Mouse (Mus musculus) ES-CJ7 (cell line): ENCODE data around the gene Rap1gap2.
A peak's percentile ranks its signal among the peaks of the same experiment; 100 is the strongest.

Experiments used
- DNase-seq: peaks from one replicate; pipeline ENCODE4 v3.0.0; 2011; ENCODE audit warnings: low read depth, low spot score

Rap1gap2 gene

DNA sequence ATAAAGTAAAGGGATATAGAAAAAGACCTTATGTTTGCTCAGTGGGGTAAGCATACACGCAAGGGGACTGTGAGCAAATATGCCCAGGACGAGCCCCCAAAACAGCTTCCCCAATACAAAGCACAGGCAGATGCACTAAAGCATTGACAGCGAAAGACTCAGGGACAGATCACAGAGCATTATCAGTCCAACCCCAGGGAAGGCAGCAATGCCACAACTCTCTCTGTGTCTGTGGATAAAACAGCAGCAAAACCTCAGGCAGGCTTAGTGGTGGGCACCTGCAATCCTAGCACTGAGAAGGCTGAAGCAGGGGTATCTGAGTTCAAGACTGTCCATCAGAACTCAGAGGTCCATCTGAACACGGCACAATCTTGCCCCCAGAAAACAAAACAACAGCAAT lies 73.4 kb downstream of the Rap1gap2 start:
- DNase-seq: no peak

DNA sequence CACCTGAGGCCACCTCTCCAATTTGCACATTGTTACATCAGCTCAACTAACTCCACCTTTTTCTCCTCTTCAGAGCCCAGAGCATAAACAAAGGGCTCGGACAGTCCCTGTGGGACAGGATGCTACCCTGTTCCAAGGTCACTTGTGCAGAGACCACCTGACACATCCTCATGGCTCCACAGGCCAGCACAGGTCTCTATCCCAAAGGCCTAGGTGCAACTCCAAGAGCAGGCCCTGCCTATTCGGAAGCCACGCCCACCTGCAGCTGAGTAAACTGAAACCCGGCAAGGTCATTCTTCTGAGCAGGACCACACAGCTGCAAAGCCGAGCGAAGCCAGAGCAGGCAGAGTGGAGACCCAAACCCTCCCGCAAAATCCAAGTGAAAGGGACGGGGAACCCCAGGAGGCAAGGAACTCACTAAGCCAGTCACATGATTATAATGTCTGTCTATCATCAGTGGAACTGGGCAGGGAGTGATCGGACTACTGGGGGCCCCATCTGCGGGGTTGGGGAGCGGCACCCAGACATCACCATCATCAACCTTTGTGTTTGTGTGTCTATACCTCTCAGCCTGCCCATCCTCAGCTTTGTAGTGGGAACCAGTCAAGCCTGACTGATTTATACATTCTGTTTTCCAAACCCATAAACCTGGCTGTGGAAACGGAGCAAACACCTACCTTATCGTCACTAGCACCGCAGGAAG lies 74.4 kb downstream of the Rap1gap2 start:
- peak; percentile 86 for DNase-seq

DNA sequence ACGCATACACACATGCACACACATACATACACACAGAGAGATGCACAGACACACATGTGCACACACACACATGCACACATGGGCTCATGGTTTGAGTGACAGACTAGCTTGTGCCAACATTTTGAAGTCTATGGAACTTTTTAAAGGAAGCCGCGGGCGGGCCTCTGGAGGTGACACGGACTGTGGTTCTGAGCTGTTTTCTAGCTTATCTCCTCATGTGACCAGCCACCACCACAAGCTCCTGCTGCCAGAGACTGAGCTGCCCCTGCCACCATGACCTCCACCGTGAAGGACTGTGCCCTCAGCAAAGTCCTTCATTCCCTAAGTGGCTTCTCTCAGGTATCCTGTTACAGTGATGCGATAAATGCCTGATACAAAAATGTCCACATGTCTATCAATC lies 76.3 kb downstream of the Rap1gap2 start:
- no peak for DNase-seq

DNA sequence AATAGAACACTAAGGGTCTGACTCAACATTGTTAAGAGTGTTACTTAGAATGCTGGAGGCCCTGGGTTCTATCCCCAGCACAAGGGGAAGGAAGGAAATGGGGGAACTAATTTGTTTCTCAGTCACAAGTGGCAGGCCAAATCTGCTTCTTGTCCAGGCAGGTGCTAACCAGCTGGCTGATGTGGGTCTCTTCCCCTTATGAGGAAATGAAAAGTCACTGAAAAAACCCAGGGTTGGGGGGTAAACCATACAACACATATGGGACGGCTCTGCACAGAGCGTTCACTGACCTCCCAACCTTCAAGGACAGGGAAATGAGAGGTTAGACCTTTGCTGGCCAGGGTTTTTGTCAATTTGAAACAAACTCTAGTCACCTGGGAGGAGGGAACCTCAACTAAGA lies 77.7 kb downstream of the Rap1gap2 start:
- no peak for DNase-seq

DNA sequence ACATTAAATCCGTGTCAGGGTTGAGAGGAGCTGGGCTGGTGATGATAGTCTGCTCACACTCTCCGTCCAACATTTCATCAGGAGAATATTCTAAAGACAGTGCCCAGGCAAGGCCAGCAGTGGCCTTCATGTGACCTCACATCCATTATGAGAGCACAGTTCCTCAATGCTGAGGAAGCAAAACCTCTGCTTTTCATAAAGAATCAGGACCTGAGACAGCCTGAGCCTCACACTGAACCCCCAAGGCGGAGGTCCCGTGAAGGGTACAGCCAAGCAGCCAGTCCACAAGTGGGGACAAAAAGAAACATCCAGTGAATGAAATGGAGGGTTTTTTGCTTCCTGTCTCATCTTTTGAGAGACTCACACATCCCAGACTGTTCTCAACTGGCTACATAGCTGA lies 78.3 kb downstream of the Rap1gap2 start:
- no peak for DNase-seq

DNA sequence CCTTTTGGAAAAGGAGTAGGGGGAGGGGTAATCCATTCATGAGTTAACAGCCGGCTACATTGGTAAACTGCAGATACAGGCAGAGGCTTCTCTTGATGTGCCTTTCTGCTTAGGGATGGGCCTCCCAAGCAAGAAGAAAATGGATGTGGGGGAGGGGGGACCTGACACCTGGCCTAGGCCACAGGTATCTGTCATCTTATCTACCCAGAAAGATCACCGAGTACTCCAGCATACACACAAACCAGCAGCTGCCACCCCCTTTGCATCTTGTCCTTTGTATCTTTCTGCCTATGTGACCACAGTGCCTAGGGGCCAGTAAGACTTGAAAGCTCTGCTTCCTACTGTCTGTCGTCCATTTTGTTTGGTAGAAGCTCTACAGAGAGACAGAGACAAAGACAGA lies 79.0 kb downstream of the Rap1gap2 start:
- DNase-seq: no peak

DNA sequence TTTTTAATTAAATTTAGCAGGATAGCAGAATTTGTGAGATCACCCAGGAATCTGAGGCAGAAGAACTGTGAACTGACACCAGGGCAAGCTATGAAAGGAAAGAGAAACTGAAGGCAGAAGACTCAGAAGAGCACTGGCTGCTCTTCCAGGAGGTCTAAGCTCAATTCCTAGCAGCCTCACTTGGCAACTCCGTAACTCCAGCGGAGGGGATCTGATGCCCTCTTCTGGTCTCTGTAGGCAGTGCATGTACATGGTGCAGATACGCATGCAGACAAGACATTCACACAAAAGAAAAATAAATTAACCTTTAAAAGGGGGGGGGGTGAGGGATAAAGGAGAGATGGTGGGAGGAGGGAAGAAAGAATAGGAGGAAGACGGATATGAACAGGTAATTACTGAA lies 80.9 kb downstream of the Rap1gap2 start:
- peak; percentile 85 for DNase-seq

DNA sequence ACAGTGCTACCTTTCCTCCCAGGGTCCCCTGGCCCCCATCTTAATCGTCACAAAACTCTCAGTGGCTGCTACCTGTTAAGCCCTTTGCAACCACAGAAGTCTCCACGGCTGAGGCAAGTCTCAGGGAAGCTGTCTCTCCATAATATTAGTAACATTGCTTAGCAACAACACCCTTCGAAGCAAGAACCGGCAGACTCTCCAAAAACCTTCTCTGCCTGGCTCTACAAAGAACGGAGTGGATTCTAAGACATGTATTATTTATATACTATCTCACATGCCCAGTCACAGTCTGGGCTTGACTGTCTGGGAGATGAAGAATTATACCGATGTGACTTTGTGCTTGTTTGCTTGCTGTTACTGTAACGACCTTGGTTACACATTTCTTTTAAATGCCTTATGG lies 83.2 kb downstream of the Rap1gap2 start:
- DNase-seq: no peak

DNA sequence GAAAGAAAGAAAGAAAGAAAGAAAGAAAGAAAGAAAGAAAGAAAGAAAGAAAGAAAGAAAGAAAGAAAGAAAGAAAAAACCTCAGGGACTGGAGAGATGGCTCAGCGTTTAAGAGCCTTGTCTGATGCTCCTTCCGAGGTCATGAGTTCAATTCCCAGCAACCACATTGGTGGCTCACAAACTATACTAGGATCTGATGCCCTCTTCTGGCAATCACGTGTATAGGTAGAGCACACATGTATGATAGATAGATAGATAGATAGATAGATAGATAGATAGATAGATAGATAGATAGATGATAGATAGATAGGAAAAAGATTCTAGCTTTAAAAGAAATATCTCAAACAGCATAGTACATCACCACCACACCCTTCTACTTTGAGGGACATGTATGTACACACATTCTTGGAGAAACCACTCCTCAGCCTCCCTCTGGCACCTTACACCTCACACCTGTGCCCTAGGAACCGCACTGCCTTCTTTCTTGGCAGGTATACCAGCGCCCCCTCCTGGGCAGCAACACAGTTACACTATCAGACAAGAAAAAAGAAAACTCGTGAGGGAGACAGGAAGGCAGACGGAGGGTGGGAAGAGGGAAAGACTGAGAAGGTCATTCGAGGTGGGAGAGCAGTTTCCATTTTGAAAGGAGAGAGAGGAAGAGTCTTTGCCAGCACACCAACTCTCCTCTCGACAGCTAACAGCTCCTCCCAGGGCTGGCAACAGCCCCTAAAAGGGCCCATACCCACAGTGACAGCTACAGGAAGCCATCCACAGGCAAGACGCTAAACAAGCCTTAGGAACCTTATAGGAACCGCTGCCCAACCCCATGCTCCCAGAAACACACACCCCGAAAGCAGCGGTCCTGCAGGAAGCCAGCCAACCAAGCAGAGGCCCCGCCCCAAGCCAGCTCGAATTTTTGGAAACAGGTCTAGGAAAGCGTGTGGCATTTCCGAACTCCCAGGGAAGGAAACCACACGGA lies 84.2 kb downstream of the Rap1gap2 start:
- DNase-seq: peak; percentile 74

DNA sequence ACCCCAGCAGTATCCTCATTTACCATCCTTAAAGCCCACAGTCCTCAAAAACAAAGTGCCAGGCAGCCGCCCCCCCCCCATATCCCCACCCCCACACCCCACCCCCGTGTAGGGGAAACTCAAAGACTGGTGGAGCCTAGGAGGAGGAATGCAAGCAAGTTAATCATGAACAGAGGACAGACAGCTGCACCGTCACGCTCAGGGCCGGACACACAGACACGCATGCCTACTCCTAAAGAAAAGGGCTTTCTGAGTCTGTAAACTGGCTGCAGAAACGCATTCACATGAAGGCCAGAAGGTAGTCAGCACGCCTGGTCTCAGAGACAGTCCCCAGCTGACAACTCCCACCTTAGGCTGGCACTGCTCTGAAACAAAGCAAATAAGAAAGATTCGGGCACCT lies 85.1 kb downstream of the Rap1gap2 start:
- no peak for DNase-seq

DNA sequence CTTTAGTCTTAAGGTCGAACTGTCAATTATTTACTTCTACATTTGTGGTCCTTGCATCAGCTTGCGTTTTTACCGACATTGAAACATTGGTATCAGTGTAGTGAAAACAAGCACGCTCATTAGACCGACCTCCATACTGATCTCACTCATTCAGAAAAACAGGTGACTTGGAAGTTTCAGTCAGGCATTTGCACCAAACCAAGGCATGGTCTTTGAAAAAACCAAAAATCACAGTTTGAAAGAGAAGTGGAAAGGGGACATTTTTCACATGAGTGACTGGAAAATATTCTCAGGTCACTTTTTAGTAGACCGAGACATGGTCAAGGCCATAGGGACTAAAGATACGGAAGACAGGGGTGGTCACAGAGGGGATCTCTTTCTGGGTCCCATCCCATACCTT lies 85.5 kb downstream of the Rap1gap2 start:
- DNase-seq: no peak

DNA sequence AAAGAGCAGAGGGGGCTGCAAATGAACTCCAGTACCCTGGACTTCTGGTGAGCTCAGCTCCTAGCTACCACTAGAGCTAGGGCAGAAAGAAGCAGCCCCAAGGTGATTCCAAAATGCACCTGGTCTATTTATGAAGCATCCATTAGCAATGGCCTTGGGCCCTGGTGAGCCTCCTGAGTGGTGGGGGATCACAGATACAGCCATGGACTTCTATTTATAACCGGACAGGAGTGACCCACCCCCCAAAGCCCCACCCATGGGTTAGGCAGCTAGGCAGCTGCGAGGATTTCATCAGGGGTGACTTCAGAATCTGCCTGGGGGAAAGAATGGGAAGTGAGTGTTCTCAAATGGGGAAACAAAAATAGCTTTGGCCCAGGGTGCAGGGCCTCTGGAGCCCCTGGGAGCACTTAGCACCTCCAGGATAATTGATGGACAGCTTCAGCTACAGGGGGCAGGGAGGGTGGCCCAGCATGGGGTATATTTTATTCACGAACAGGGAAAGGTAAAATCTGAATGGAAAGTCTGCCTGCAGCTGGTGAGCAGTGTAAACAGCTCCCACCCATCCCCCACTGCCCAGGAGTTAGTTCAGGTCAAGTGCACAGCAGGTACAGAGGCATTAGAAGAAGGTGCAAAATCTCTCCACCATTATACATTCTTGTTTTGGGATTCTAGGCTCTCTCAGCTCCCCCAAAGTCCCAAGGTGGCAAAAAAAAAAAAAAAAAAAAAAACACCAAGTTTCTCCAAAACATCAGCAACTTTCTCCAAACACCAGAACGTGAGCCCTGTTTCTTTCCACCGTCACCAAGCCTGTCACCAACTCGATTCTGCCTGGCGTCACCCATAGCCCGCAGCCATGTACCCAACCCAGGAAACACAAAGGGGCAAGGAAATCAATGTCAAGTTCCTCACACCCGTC lies 86.4 kb downstream of the Rap1gap2 start:
- peak; percentile 41 for DNase-seq

DNA sequence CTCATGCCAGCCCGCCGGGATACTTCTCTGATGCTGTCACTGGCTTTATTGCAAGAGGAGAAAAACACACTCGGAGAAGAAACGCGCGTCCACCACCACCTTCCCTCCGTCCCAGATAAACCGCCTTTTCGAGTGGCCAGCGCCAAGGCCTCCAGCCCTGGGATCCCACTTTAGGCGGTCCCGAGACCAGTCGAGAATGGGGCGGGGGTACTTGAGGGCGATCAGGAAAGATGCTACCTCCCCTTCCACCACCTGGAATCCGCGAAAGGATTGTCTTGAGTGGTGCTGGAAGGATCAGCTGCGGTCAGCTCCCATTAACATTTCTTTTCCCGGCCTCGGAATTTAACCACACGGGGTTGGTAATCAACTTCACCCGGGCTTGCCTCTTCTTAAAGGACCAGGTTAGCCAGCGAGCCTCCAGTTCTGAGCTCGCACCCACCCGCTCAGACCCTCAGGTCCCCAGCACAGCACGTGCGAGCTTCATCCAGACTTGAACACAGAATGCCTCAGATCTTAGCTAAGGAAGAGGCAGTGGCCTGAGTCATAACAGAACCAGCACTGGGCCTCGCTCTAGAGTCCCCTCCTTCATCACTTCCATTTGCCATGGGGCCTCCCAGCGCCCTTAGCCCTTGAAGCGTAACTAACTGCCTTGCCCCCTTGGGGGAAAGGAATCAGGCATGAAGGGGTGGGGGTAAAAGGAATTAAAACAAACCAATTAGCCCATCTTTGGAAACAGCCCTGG lies 87.3 kb downstream of the Rap1gap2 start:
- DNase-seq: no peak

DNA sequence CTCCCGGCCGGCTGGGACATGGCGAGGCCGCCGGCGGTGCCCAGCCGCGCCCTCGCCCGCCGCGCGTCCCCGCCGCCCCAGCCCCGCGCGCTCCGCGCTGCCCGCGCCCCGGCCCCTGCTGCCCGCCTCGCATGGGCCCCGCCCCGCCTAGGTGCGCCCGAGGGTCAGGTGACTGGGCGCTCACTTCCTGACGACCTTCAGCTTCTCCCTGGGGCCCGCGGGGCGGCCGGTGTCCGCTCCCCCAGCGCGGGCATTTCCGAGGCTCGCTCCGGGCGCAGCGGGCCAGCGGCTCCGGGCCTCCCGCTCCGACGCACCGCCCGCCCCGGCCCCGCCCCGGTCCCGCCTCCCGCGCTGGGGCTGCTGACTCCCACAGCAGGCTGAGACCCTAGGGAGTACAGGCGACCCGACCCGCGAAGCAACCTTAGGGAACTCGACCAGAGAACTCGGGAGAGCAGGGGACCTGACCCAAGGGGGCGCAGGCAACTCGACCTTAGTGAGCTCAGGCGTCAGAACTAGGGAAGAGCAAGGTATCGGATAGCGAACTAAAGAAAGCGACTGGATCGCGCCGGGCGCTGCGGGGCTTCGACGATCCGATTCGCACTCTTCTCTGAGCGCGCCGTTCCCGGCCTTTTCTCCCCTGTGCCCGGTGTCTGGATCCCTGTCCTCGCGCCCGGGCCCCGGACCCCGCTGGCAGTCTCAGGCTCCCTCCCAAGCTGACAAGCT lies 88.1 kb downstream of the Rap1gap2 start:
- DNase-seq: peak; percentile 64

DNA sequence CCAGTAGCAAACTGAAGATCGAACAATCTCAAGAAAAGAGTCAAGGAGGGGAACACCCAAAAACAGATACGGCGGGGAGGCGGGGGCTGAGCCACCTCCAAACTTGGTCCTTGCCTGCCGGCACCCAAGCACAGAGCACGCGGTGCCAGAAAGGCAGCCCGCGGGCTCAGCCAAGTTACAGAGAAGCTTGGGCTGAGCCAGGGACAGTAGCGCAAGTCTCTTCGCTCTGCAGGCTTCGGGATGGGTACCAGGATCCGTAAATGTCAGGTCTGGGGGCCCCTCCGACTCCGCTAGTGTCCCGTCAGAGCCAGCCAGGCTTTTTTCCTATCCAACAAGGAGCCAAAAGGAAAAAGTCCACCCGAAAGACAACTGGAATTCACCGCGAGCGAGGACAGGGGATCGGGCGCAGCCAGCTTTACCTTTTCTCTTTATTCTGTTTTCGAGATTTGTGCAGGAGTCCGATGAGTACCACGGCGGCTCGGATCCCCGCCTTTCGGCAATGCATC lies 88.7 kb downstream of the Rap1gap2 start:
- DNase-seq: no peak

DNA sequence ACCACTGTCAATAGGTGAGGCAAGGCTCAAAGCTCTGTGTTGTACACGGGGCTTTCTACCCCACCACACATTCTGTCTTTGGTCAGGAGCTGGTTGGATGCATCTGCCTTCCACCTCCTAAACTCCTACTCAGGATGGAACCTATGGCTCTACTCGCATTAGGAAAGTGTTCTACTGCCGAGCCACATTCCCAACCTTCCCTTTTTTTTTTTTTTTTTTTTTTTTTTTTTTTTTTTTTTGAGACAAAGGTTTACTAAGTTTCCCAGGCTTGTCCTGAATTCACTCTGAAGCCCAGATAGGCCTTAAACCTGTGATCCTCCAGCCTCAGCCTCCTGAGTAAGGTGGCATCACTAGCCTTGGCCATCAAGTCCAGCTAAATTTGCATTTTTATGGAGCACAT lies 90.5 kb downstream of the Rap1gap2 start:
- DNase-seq: no peak

DNA sequence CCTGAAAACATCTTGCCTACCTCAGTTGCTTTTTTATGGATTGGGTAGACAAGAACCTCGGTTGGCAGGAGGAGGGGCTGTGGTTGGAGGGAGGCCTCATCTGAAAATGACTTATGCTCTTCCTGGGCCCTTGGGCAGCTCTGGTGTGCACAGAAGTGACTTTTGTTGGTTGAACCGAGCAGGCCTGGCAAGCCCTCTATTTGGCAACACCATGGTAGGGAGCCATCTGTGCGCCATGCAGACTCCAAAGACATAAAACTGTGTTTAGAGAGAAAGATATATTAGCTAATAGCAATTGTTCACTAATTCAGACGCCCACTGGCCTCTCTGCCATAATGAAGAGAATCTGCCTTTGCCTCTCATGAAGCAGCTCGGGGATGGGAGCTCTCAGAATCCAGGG lies 94.6 kb downstream of the Rap1gap2 start:
- no peak for DNase-seq

DNA sequence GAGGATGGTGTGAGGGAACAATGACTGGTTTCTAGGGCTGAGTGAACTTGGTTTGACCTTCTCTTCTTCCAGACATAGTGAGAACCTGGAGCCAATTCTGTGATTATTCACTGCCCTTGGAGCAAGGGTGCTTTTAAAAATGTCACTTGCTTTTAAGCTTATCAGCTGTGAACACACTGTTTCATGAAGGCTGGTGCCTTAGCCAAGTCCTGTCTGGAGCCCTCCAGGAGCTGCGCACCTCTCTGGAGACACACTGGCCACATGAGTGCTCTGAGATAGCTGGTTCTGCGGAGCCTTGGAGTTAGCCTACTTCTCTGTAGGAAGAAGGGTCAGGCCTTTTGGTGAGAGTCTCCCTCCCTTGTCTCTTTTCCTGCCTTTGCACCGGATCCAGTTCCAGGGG lies 95.7 kb downstream of the Rap1gap2 start:
- no peak for DNase-seq

DNA sequence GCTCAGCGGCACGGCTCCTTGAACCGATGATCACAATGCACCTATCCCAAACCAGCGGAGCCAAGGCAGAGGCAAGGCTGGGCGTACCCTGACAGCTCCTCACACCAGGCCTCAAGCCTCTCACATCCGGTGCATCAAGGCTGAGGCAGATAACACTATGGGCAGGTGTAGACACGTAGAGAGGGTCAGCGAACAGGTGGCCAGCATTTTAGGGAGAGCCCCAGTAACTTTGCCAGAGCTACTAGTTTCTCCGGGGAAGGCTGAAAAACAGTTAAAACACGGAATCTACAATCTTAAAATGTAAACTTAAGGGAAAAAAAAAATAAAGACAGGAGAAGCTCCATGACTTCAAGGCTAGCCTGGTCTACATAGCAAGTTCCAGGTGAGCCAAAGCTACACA lies 98.1 kb downstream of the Rap1gap2 start:
- no peak for DNase-seq

DNA sequence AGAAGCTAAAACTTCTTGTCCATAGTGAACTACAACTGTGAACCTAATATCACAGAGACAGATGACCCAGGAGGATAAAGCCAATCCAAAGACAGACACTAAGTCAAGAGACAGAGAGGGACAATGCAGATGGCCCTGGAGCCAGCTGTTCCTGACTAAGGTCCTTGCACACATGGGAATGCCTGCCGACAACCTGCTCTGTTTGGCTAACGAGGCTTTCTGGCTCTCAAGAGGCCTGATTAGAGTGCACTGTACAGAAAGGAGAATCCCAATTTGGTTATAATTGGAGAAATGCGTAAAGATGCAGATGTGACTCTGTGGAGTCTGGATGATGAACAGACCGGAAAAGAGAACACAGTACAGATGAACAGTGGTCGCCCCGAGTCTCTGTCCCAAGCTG lies 104.4 kb downstream of the Rap1gap2 start:
- DNase-seq: no peak
